Mouse (Mus musculus): ENCODE data around the gene Camta1.

- TF ChIP-seq CTCF (IDR thresholded peaks at IDR 0.05; ENCODE audit: low read depth) (no peak), EP300 (optimal IDR thresholded peaks at IDR 0.05) (no peak)
These were observed 970.4 kb downstream of the Camta1 start for GRCm38 (mm10) chr4:150891308-150891707.

Data from stomach, postnatal 0 days (tissue).